Mouse (Mus musculus): ENCODE data around the gene Relch. TPM values are rescaled to one million over a fixed set of nuclear protein-coding genes. Genes with fewer than 3 reads are reported as not detected.

The Relch gene
- polyA plus RNA-seq, 1 experiment: 11.4 TPM

- H3K27me3 ChIP-seq (ENCODE audit: control insufficient read depth, insufficient read depth, low read length): no peaks in the 10 kb centered on the region
- peak within 1 kb of the TSS; percentile 84 for H3K4me3 ChIP-seq (ENCODE audit: control insufficient read depth, low read depth, low read length)
- no peaks in the 10 kb centered on the region for H3K36me3 ChIP-seq (ENCODE audit: control insufficient read depth, insufficient read depth, low read length)
- H3K27ac ChIP-seq (ENCODE audit: control insufficient read depth, insufficient read depth, low read depth, low read length): peak within 1 kb of the TSS; percentile 4; the same call in 1 of the 2 replicates
- TF ChIP-seq POLR2A (IDR thresholded peaks at IDR 0.05; ENCODE audit: control insufficient read depth, low read depth, low read length) (no peak), CTCF (IDR thresholded peaks at IDR 0.05; ENCODE audit: control insufficient read depth, insufficient read depth, insufficient replicate concordance, low read depth, low read length) (no peak)
- peaks cover 18% of the 10 kb centered on the region for H3K4me1 ChIP-seq (ENCODE audit: control insufficient read depth, insufficient read depth, low read length)
Measured at GRCm38 (mm10) chr1:105780457-105781364, 117.0 kb downstream of the Relch start, which contains the start of gene Tnfrsf11a. Gene Tnfrsf11a (plus strand): TSS chr1:105780718.

GRCm38 (mm10) chr1:105781391-105782146, 117.9 kb downstream of the Relch start:
- Histone ChIP-seq H3K27me3 (ENCODE audit: control insufficient read depth, insufficient read depth, low read length) (no peaks in the 10 kb centered on the region), H3K4me3 (ENCODE audit: control insufficient read depth, low read depth, low read length) (peak overlapping the region; percentile 84), H3K4me1 (ENCODE audit: control insufficient read depth, insufficient read depth, low read length) (peaks cover 18% of the 10 kb centered on the region), H3K36me3 (ENCODE audit: control insufficient read depth, insufficient read depth, low read length) (no peaks in the 10 kb centered on the region), H3K27ac (ENCODE audit: control insufficient read depth, insufficient read depth, low read depth, low read length) (no peak overlapping the region)
- TF ChIP-seq CTCF (IDR thresholded peaks at IDR 0.05; ENCODE audit: control insufficient read depth, insufficient read depth, insufficient replicate concordance, low read depth, low read length) (no peak), POLR2A (IDR thresholded peaks at IDR 0.05; ENCODE audit: control insufficient read depth, low read depth, low read length) (no peak)

- no peak overlapping the region for H3K27ac ChIP-seq (ENCODE audit: control insufficient read depth, insufficient read depth, low read depth, low read length)
- H3K4me3 ChIP-seq (ENCODE audit: control insufficient read depth, low read depth, low read length): no peak overlapping the region
- no peaks in the 10 kb centered on the region for H3K36me3 ChIP-seq (ENCODE audit: control insufficient read depth, insufficient read depth, low read length)
- H3K4me1 ChIP-seq (ENCODE audit: control insufficient read depth, insufficient read depth, low read length): peaks cover 18% of the 10 kb centered on the region
- H3K27me3 ChIP-seq (ENCODE audit: control insufficient read depth, insufficient read depth, low read length): no peaks in the 10 kb centered on the region
- TF ChIP-seq CTCF (IDR thresholded peaks at IDR 0.05; ENCODE audit: control insufficient read depth, insufficient read depth, insufficient replicate concordance, low read depth, low read length) (no peak), POLR2A (IDR thresholded peaks at IDR 0.05; ENCODE audit: control insufficient read depth, low read depth, low read length) (no peak)
Measured at GRCm38 (mm10) chr1:105784257-105785016, 120.8 kb downstream of the Relch start.

DNA sequence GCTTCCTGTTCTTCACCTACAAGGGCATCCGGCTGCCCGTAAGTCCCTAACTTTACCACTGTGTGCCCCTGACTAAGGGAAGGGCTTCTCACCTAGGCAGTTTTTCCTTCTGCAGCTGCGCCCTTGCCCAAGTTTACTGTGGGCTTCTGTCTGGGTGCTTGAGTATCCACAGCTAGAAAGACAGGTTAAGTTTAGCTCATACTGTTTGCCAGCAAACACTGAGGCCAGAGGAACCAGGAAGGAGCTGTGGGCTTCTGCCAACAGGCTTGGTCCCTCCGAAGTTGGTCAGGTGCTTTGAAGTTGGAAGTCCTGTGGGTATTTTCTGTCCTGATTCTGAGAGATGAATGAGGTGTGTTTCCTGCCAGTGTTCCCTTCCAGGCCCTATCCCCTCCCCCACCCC, 121.5 kb downstream of the Relch start:
- no peaks in the 10 kb centered on the region for H3K27me3 ChIP-seq (ENCODE audit: control insufficient read depth, insufficient read depth, low read length)
- H3K27ac ChIP-seq (ENCODE audit: control insufficient read depth, insufficient read depth, low read depth, low read length): no peak overlapping the region
- H3K4me1 ChIP-seq (ENCODE audit: control insufficient read depth, insufficient read depth, low read length): peaks cover 16% of the 10 kb centered on the region
- no peak for TF ChIP-seq CTCF (IDR thresholded peaks at IDR 0.05; ENCODE audit: control insufficient read depth, insufficient read depth, insufficient replicate concordance, low read depth, low read length)
- no peak for TF ChIP-seq POLR2A (IDR thresholded peaks at IDR 0.05; ENCODE audit: control insufficient read depth, low read depth, low read length)
- no peak overlapping the region for H3K4me3 ChIP-seq (ENCODE audit: control insufficient read depth, low read depth, low read length)
- H3K36me3 ChIP-seq (ENCODE audit: control insufficient read depth, insufficient read depth, low read length): no peaks in the 10 kb centered on the region

- H3K36me3 ChIP-seq (ENCODE audit: control insufficient read depth, insufficient read depth, low read length): no peaks in the 10 kb centered on the region
- peaks cover under 1% of the 10 kb centered on the region; the same call in 1 of the 2 replicates for H3K4me1 ChIP-seq (ENCODE audit: control insufficient read depth, insufficient read depth, low read length)
- TF ChIP-seq POLR2A (IDR thresholded peaks at IDR 0.05; ENCODE audit: control insufficient read depth, low read depth, low read length): no peak
- TF ChIP-seq CTCF (IDR thresholded peaks at IDR 0.05; ENCODE audit: control insufficient read depth, insufficient read depth, insufficient replicate concordance, low read depth, low read length): no peak
- H3K27me3 ChIP-seq (ENCODE audit: control insufficient read depth, insufficient read depth, low read length): no peaks in the 10 kb centered on the region
- no peak overlapping the region for H3K27ac ChIP-seq (ENCODE audit: control insufficient read depth, insufficient read depth, low read depth, low read length)
- no peak overlapping the region for H3K4me3 ChIP-seq (ENCODE audit: control insufficient read depth, low read depth, low read length)
Measured at GRCm38 (mm10) chr1:105786731-105787357, 123.2 kb downstream of the Relch start.

DNA sequence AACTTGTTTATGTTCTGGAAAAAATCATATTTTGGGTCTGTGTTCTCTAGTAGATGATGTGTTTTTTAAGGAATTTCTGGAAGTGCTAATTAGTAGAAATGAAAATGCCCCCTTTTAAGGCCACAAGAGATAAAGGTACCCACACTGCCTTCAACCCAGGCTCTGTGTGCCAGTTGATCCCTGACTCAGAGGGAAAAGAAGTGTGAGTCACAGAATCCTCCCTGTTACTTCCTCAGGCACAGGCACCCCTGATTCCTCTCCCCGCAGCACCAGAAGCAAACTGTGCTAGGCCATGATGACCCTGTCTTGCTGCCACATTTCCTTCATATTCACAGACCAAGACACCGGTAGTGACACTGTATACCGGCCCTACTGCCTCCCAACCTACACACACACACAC, 126.4 kb downstream of the Relch start:
- Histone ChIP-seq H3K27me3 (ENCODE audit: control insufficient read depth, insufficient read depth, low read length) (no peaks in the 10 kb centered on the region), H3K36me3 (ENCODE audit: control insufficient read depth, insufficient read depth, low read length) (no peaks in the 10 kb centered on the region), H3K4me1 (ENCODE audit: control insufficient read depth, insufficient read depth, low read length) (no peaks in the 10 kb centered on the region), H3K4me3 (ENCODE audit: control insufficient read depth, low read depth, low read length) (no peak overlapping the region), H3K27ac (ENCODE audit: control insufficient read depth, insufficient read depth, low read depth, low read length) (no peak overlapping the region)
- TF ChIP-seq CTCF (IDR thresholded peaks at IDR 0.05; ENCODE audit: control insufficient read depth, insufficient read depth, insufficient replicate concordance, low read depth, low read length): no peak
- no peak for TF ChIP-seq POLR2A (IDR thresholded peaks at IDR 0.05; ENCODE audit: control insufficient read depth, low read depth, low read length)
